Mouse (Mus musculus): ENCODE data around the gene Atp1b1. TPM values are rescaled to one million over a fixed set of nuclear protein-coding genes. Genes with fewer than 3 reads are reported as not detected.

Atp1b1 gene
- polyA plus RNA-seq, 1 experiment from 2014 or later = 132 TPM

DNA sequence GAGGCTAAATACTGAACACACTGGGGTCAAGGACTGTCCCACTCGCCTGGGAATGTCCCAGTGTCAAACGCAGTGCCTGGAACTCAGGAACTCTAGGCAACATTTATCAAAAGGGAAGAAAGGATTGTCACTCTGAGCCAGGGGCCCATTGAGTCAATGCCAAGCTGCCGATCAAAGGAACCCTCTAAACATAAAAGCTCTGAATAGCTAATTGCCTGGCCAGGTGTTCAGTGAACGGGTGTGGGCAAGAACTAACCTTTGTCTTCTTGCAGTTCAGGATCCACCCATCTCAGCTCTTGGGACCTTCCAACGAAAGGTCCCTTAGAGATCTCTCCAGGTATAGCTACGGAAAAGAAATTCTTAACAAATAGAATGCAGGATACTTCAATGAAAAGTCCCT, 12.8 kb upstream of the Atp1b1 start:
- Histone ChIP-seq H3K9me3 (ENCODE audit: control insufficient read depth, low read length) (no peaks in the 10 kb centered on the region), H3K36me3 (ENCODE audit: control insufficient read depth, insufficient read depth) (no peaks in the 10 kb centered on the region), H3K4me1 (replicated peaks; ENCODE audit: control insufficient read depth, insufficient read depth, low read length) (peaks cover 5% of the 10 kb centered on the region; the same call in 1 of the 2 replicates), H3K4me2 (ENCODE audit: low read length) (no peak overlapping the region), H3K27ac (ENCODE audit: low read length) (no peak overlapping the region), H3K9ac (replicated peaks; ENCODE audit: low read depth, low read length) (no peak overlapping the region), H3K4me3 (replicated peaks; ENCODE audit: low read length) (no peak overlapping the region), H3K27me3 (replicated peaks; ENCODE audit: control insufficient read depth, insufficient read depth, low read length) (no peaks in the 10 kb centered on the region)
- no peak for ATAC-seq
- WGBS = 27% methylated on average over 6 of the region's 6 CpGs

DNA sequence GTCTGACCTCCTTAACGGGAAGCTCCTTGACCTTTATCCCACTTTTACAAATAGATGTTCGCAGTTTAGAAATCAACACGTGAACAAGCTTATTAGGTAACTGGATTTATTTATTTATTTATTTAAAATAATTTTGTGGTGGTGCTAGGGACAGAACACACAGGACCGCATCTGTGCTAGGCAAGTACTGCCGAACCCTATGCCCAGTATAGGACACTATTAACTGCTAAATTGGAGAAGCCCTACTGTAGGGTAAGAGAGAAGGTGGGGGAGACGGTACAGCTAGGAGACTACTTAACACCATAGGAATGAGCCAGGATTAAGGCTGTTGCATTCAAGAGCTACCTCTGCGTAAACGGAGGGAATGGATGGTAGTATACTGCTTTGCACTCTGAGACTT, 10.2 kb upstream of the Atp1b1 start:
- Histone ChIP-seq H3K4me3 (replicated peaks; ENCODE audit: low read length) (no peak overlapping the region), H3K27me3 (replicated peaks; ENCODE audit: control insufficient read depth, insufficient read depth, low read length) (no peaks in the 10 kb centered on the region), H3K9ac (replicated peaks; ENCODE audit: low read depth, low read length) (no peak overlapping the region), H3K4me1 (replicated peaks; ENCODE audit: control insufficient read depth, insufficient read depth, low read length) (no peaks in the 10 kb centered on the region), H3K36me3 (ENCODE audit: control insufficient read depth, insufficient read depth) (no peaks in the 10 kb centered on the region), H3K9me3 (ENCODE audit: control insufficient read depth, low read length) (no peaks in the 10 kb centered on the region), H3K27ac (ENCODE audit: low read length) (no peak overlapping the region), H3K4me2 (ENCODE audit: low read length) (no peak overlapping the region)
- no peak for ATAC-seq
- WGBS = 89% methylated on average over 8 of the region's 8 CpGs

DNA sequence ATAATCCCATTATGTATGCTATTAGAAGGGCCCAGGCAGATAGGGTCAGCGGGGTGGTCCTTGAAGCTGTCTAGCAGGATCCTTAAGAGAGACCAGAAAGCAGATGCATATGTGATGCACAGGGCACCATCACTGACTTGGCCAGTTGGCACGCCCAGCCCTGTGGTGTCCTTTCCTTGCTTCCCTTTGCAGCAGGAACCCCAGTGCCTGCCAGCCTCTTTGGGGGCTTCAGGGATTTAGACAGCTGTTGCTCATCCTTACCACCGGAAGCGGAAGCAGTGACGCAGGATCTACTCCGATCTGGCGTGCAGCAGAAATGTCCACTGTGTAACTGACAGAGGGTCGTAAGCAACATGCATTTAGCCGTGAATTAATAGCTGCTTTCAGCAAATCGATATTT, 9.3 kb upstream of the Atp1b1 start:
- WGBS = 89% methylated on average over 10 of the region's 10 CpGs
- no peaks in the 10 kb centered on the region for H3K4me1 ChIP-seq (replicated peaks; ENCODE audit: control insufficient read depth, insufficient read depth, low read length)
- no peak overlapping the region for H3K9ac ChIP-seq (replicated peaks; ENCODE audit: low read depth, low read length)
- no peak overlapping the region for H3K27ac ChIP-seq (ENCODE audit: low read length)
- no peak overlapping the region for H3K4me3 ChIP-seq (replicated peaks; ENCODE audit: low read length)
- no peaks in the 10 kb centered on the region for H3K27me3 ChIP-seq (replicated peaks; ENCODE audit: control insufficient read depth, insufficient read depth, low read length)
- ATAC-seq = no peak
- H3K36me3 ChIP-seq (ENCODE audit: control insufficient read depth, insufficient read depth) = no peaks in the 10 kb centered on the region
- H3K4me2 ChIP-seq (ENCODE audit: low read length) = no peak overlapping the region
- no peaks in the 10 kb centered on the region for H3K9me3 ChIP-seq (ENCODE audit: control insufficient read depth, low read length)

DNA sequence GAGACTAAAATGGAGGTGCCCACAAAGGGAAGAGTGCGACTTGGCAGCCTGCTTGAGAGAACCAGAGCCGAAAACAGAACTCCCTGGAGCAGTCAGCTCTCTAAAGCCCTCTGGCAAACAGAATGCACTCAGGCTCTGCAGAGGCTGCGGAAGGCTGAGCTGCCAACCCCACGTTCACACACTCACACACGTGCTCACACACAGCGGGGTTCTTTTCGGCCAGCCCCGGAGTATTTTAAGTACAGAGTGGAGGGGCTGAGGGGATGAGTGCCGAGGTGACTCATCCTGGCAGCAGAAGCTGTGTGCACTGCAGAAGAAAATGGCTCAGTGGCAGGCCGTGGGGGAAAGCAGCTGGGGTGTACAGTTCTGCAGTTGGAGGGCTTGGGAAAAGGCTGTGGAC, 3.6 kb upstream of the Atp1b1 start:
- ATAC-seq = no peak
- Histone ChIP-seq H3K9me3 (ENCODE audit: control insufficient read depth, low read length) (no peaks in the 10 kb centered on the region), H3K36me3 (ENCODE audit: control insufficient read depth, insufficient read depth) (no peaks in the 10 kb centered on the region), H3K4me1 (replicated peaks; ENCODE audit: control insufficient read depth, insufficient read depth, low read length) (peaks cover 21% of the 10 kb centered on the region), H3K9ac (replicated peaks; ENCODE audit: low read depth, low read length) (peak overlapping the region; percentile 33; the same call in 1 of the 2 replicates), H3K27ac (ENCODE audit: low read length) (no peak overlapping the region), H3K4me3 (replicated peaks; ENCODE audit: low read length) (no peak overlapping the region), H3K27me3 (replicated peaks; ENCODE audit: control insufficient read depth, insufficient read depth, low read length) (no peaks in the 10 kb centered on the region), H3K4me2 (ENCODE audit: low read length) (peak overlapping the region; percentile 18; the same call in 1 of the 2 replicates)
- 17% methylated on average over 10 of the region's 10 CpGs for WGBS

DNA sequence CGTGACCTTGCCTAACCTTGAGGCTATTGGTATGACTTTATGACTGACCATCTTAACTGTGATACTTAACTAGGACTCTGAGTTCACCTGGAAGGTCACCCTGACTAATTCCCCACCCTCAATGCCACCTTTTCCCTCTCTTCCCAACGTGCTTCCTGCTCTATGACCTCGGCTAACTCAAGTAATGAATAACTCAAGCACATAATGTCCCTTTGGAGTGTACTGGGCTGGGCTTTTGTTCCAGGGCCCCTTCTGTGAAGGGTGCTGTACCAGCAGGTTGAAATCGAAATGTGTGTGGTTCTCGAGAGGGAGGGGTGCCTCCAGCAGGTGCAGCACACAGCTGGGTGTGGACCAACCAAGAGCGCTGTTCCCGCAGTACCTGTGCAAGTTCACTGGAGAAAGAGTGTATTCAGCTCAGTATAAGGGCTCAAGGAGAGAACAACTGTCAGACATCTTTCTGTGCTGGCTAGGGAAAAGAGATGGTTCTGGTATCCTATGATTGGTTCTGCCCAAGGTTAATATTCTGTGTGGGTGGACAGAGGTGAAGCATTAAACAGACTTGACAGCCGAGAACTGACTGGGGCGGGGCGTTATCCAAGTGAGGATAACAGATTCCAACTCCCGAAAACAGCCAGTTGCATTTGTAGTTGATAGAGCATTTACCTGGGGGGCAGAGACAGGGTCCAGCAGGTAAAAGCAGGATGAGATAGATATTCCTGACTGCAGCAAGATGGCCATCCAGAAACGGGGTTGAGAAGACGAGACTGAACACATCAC, 3.0 kb upstream of the Atp1b1 start:
- ATAC-seq = no peak
- Histone ChIP-seq H3K9me3 (ENCODE audit: control insufficient read depth, low read length) (no peaks in the 10 kb centered on the region), H3K4me2 (ENCODE audit: low read length) (peak overlapping the region; percentile 18; the same call in 1 of the 2 replicates), H3K9ac (replicated peaks; ENCODE audit: low read depth, low read length) (peak overlapping the region; percentile 33; the same call in 1 of the 2 replicates), H3K27ac (ENCODE audit: low read length) (no peak overlapping the region), H3K27me3 (replicated peaks; ENCODE audit: control insufficient read depth, insufficient read depth, low read length) (no peaks in the 10 kb centered on the region), H3K4me3 (replicated peaks; ENCODE audit: low read length) (no peak overlapping the region), H3K4me1 (replicated peaks; ENCODE audit: control insufficient read depth, insufficient read depth, low read length) (peaks cover 25% of the 10 kb centered on the region), H3K36me3 (ENCODE audit: control insufficient read depth, insufficient read depth) (no peaks in the 10 kb centered on the region)
- WGBS = 78% methylated on average over 13 of the region's 13 CpGs

DNA sequence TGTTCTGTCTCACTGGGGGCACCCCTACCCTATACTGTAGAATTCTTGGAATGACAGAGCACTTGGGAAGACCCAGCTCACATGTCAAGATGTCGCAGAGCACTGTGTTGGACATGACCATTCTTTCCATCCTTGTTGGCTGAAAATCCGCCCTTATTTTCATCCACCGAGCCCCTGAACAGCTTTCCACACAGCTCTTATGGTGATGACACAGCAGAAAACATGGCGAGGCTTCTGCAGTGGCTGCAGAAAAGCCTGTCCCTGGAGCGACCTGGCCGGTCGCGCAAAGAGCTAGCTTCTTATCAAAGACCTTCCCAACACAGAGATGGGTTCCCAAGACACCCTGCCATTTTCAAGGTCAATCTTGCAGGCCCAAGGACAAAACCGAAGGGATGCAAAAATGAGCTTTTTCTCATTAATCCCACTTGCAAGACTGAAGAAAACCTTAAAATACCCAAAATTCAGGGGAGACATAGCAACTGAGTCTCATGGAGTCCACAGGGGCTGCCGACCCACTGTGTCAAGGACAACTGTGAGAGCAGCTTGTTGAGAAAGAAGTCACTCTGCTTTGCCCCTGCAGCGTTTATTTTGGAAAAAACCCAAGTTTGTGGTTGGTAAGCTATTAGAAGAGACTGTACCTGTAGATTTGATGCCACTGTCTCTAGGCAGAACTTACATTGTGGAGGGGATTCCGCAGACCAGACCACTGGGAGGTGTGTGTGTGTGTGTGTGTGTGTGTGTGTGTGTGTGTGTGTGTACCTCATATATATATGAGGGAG, 1.2 kb upstream of the Atp1b1 start:
- H3K4me1 ChIP-seq (replicated peaks; ENCODE audit: control insufficient read depth, insufficient read depth, low read length) = peaks cover 40% of the 10 kb centered on the region
- no peaks in the 10 kb centered on the region for H3K36me3 ChIP-seq (ENCODE audit: control insufficient read depth, insufficient read depth)
- H3K9ac ChIP-seq (replicated peaks; ENCODE audit: low read depth, low read length) = peak overlapping the region; percentile 87; the same call in 1 of the 2 replicates
- no peaks in the 10 kb centered on the region for H3K27me3 ChIP-seq (replicated peaks; ENCODE audit: control insufficient read depth, insufficient read depth, low read length)
- no peaks in the 10 kb centered on the region for H3K9me3 ChIP-seq (ENCODE audit: control insufficient read depth, low read length)
- ATAC-seq = no peak
- WGBS = 65% methylated on average over 12 of the region's 12 CpGs
- peak overlapping the region; percentile 86 for H3K4me3 ChIP-seq (replicated peaks; ENCODE audit: low read length)
- peak overlapping the region; percentile 75 for H3K4me2 ChIP-seq (ENCODE audit: low read length)
- no peak overlapping the region for H3K27ac ChIP-seq (ENCODE audit: low read length)

DNA sequence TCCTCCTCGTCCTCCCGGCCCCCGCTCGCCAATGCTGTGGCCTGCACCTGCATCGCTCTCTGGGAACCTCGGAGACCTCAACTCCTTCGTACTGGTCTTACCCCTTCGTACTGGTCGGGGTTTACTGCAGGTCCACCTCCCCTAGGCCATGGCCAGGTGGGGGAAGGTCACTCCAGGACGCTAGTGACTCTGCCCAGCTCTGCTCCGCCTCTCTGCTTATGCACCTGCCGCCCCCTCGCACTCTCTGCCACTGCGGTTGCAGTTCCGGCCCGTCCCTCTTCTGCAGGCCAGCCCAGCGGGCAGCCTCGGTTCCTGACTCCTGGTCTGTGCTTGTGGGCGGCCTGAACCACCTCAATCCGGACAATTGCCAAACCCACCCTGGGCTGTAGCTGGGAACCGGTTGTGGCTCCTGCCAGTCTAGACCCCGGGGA, 481 bp upstream of the Atp1b1 start:
- under 1% methylated on average over 22 of the region's 22 CpGs for WGBS
- no peak for ATAC-seq
- H3K4me2 ChIP-seq (ENCODE audit: low read length) = peak overlapping the region; percentile 75
- H3K9me3 ChIP-seq (ENCODE audit: control insufficient read depth, low read length) = no peaks in the 10 kb centered on the region
- H3K4me1 ChIP-seq (replicated peaks; ENCODE audit: control insufficient read depth, insufficient read depth, low read length) = peaks cover 44% of the 10 kb centered on the region
- H3K27ac ChIP-seq (ENCODE audit: low read length) = peak overlapping the region; percentile 96
- H3K9ac ChIP-seq (replicated peaks; ENCODE audit: low read depth, low read length) = peak overlapping the region; percentile 87
- H3K36me3 ChIP-seq (ENCODE audit: control insufficient read depth, insufficient read depth) = no peaks in the 10 kb centered on the region
- peak overlapping the region; percentile 86 for H3K4me3 ChIP-seq (replicated peaks; ENCODE audit: low read length)
- H3K27me3 ChIP-seq (replicated peaks; ENCODE audit: control insufficient read depth, insufficient read depth, low read length) = no peaks in the 10 kb centered on the region

DNA sequence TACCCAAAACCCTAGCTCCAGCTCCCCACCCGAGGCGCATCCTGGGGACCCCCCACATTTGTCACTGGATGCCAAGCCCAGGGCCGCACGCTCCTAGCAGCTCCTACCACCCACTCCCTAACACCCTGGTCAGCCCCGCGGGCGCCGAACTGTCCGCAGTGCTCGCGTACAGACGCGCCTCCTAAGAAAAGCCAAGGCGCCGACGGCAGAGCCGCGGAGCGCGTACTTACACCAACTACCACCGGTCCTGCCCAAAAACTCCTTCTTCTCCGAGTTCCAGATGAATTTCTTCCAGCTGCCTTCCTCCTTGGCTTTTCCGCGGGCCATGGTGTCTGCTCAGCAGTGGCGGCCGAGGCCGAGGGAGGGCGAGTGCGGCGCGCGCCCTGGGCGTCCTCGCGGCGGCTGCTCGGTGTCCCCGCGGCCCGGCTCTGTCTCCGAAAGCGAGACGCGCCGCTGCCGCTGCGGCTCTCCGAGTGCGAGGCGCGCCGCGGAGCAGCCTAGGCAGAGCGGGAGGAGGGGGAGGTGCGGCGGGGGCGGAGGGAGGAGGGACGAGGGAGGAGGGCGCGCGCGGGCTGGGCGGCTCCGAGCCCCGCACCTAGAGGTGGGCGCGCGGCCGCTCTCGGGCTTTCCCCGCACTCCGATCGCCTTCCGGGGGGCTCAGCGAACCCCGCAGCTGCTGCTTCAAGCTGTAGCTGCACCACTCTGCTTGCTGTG, 467 bp downstream of the Atp1b1 start:
- Histone ChIP-seq H3K4me3 (replicated peaks; ENCODE audit: low read length) (peak overlapping the region; percentile 86), H3K27ac (ENCODE audit: low read length) (peak overlapping the region; percentile 96), H3K9ac (replicated peaks; ENCODE audit: low read depth, low read length) (peak overlapping the region; percentile 87), H3K4me1 (replicated peaks; ENCODE audit: control insufficient read depth, insufficient read depth, low read length) (peaks cover 44% of the 10 kb centered on the region), H3K4me2 (ENCODE audit: low read length) (peak overlapping the region; percentile 75), H3K27me3 (replicated peaks; ENCODE audit: control insufficient read depth, insufficient read depth, low read length) (no peaks in the 10 kb centered on the region), H3K36me3 (ENCODE audit: control insufficient read depth, insufficient read depth) (peaks cover 5% of the 10 kb centered on the region), H3K9me3 (ENCODE audit: control insufficient read depth, low read length) (no peaks in the 10 kb centered on the region)
- ATAC-seq = peak; percentile 89
- WGBS = 0% methylated on average over 69 of the region's 76 CpGs

DNA sequence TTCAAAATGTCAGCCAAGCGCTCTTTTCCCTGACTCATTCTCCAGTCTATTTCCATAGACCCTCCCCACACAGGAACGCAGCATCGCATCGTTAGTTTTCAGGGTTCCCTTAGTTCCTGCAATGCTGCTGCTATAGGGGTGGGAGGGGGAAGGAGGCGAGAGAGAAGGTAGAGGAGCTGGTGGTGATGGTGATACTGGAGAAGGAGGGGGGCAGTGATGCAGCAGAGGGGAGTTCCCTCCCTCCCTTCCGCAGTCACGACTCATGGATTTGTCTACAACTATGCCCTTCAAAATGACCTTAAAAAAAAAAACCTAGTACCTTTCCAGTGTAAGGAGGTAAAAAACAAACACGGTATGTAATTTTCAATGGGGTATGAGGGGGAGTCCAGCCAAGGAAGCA, 1.4 kb downstream of the Atp1b1 start:
- Histone ChIP-seq H3K9ac (replicated peaks; ENCODE audit: low read depth, low read length) (peak overlapping the region; percentile 87), H3K4me2 (ENCODE audit: low read length) (peak overlapping the region; percentile 75), H3K4me1 (replicated peaks; ENCODE audit: control insufficient read depth, insufficient read depth, low read length) (peaks cover 40% of the 10 kb centered on the region), H3K27ac (ENCODE audit: low read length) (peak overlapping the region; percentile 96), H3K4me3 (replicated peaks; ENCODE audit: low read length) (peak overlapping the region; percentile 86), H3K27me3 (replicated peaks; ENCODE audit: control insufficient read depth, insufficient read depth, low read length) (no peaks in the 10 kb centered on the region), H3K36me3 (ENCODE audit: control insufficient read depth, insufficient read depth) (peaks cover 7% of the 10 kb centered on the region), H3K9me3 (ENCODE audit: control insufficient read depth, low read length) (no peaks in the 10 kb centered on the region)
- no peak for ATAC-seq
- 4% methylated on average over 8 of the region's 8 CpGs for WGBS

Measured in forebrain, embryonic 16.5 days (tissue).